Mouse (Mus musculus) liver, embryonic 11.5 days (tissue): Measurements from ENCODE around the gene Ost4. TPM values are rescaled to one million over a fixed set of nuclear protein-coding genes. Genes with fewer than 3 reads are reported as not detected.
A peak's percentile ranks its signal among the peaks of the same experiment; 100 is the strongest.

Experiments
- ATAC-seq: fragments of 200-750 bp; cut with Nextera tagmentation; replicated peaks from 2 replicates; pipeline ENCODE4 v1.8.0; 2017; ENCODE audit warnings: moderate number of reproducible peaks, mild to moderate bottlenecking, moderate TSS enrichment, moderate library complexity; ENCODE audit not compliant: low FRiP score
- DNase-seq: peaks from one replicate; pipeline ENCODE4 v3.0.0-alpha.2; 2017; ENCODE audit warnings: low spot score
- H3K27ac ChIP-seq: fragments of 300-500 bp; sonication (generic); 2 replicates; pipeline ENCODE4 v1.5.1; 2014; ENCODE audit warnings: mild to moderate bottlenecking, low read depth, low read length, control low read depth
- H3K27me3 ChIP-seq: fragments of 300-500 bp; sonication (generic); replicated peaks from 2 replicates; pipeline ENCODE4 v1.6.1; 2014; ENCODE audit warnings: low read length, mixed read lengths; ENCODE audit not compliant: control insufficient read depth, insufficient read depth
- H3K36me3 ChIP-seq: fragments of 300-500 bp; sonication (generic); 2 replicates; pipeline ENCODE4 v1.6.1; 2014; ENCODE audit warnings: mild to moderate bottlenecking, low read length, moderate library complexity, mixed read lengths; ENCODE audit not compliant: control insufficient read depth, insufficient read depth
- H3K4me1 ChIP-seq: fragments of 300-500 bp; sonication (generic); replicated peaks from 2 replicates; pipeline ENCODE4 v1.6.1; 2014; ENCODE audit warnings: low read length, mixed read lengths; ENCODE audit not compliant: control insufficient read depth, insufficient read depth
- H3K4me2 ChIP-seq: fragments of 300-500 bp; sonication (generic); 2 replicates; pipeline ENCODE4 v1.6.1; 2014; ENCODE audit warnings: mild to moderate bottlenecking, control low read depth, moderate library complexity
- H3K4me3 ChIP-seq: fragments of 300-500 bp; sonication (generic); 2 replicates; pipeline ENCODE4 v1.5.1; 2014; ENCODE audit warnings: low read depth, low read length, control low read depth
- H3K9ac ChIP-seq: fragments of 300-500 bp; sonication (generic); 2 replicates; pipeline ENCODE4 v1.6.1; 2014; ENCODE audit warnings: low read depth, low read length, control low read depth
- H3K9me3 ChIP-seq: fragments of 300-500 bp; sonication (generic); 2 replicates; pipeline ENCODE4 v1.6.1; 2016; ENCODE audit warnings: low read length, inconsistent platforms, mixed read lengths; ENCODE audit not compliant: control insufficient read depth
- WGBS: fragments of 180-500 bp; shearing (Covaris S2); extraction: QIAGEN DNeasy Blood & Tissue Kit; methylation state at CpG from one replicate; pipeline ENCODE4 v1.1.7; 2014; 5-methylcytosine and 5-hydroxymethylcytosine counted together
- polyA plus RNA-seq: library from polyadenylated mRNA; unstranded; fragments of >200 nt; fragmentation: Nextera tagmentation; extraction: Ambion mirVana; gene quantifications from 2 replicates; pipeline ENCODE4 v1.2.1, GENCODE M21; 2014

Ost4 gene
- polyA plus RNA-seq, 1 experiment from 2014 or later: 501 TPM

- WGBS: under 1% methylated on average over 31 of the region's 31 CpGs
- H3K9me3 ChIP-seq: no peaks in the 10 kb centered on the region
These were observed 42.2 kb upstream of the Ost4 start for GRCm38 (mm10) chr5:30949654-30950326.

GRCm38 (mm10) chr5:30948620-30949019, 41.0 kb upstream of the Ost4 start:
- WGBS: 72% methylated on average over 5 of the region's 5 CpGs
- Histone ChIP-seq H3K4me1 (peaks cover 14% of the 10 kb centered on the region), H3K27me3 (peaks cover 5% of the 10 kb centered on the region; the same call in 1 of the 2 replicates), H3K4me3 (no peak overlapping the region), H3K9ac (no peak overlapping the region), H3K9me3 (no peaks in the 10 kb centered on the region), H3K4me2 (no peak overlapping the region; the same call in 1 of the 2 replicates), H3K36me3 (peaks cover 9% of the 10 kb centered on the region), H3K27ac (no peak overlapping the region)
- no peak for DNase-seq
- ATAC-seq: no peak

More at GRCm38 (mm10) chr5:30949654-30950326, 42.2 kb upstream of the Ost4 start:
- Histone ChIP-seq H3K36me3 (peaks cover 19% of the 10 kb centered on the region), H3K4me1 (peaks cover 14% of the 10 kb centered on the region), H3K27me3 (peaks cover 5% of the 10 kb centered on the region; the same call in 1 of the 2 replicates), H3K4me2 (peak overlapping the region; percentile 78), H3K9ac (peak overlapping the region; percentile 63), H3K27ac (peak overlapping the region; percentile 6; the same call in 1 of the 2 replicates), H3K4me3 (peak overlapping the region; percentile 62)
- peak; percentile 91 for ATAC-seq
- peak; percentile 92 for DNase-seq

- no peaks in the 10 kb centered on the region for H3K9me3 ChIP-seq
- DNase-seq (peak; percentile 41), ATAC-seq (peak; percentile 51; the same call in 1 of the 2 replicates)
- H3K9ac ChIP-seq: peak within 1 kb of the TSS; percentile 26
- peak within 1 kb of the TSS; percentile 62 for H3K4me2 ChIP-seq
- H3K4me3 ChIP-seq: peak within 1 kb of the TSS; percentile 35
- no peak within 1 kb of the TSS for H3K27ac ChIP-seq
- WGBS: 8% methylated on average over 44 of the region's 44 CpGs
- H3K4me1 ChIP-seq: peaks cover 11% of the 10 kb centered on the region
- no peaks in the 10 kb centered on the region for H3K36me3 ChIP-seq
- peaks cover 5% of the 10 kb centered on the region; the same call in 1 of the 2 replicates for H3K27me3 ChIP-seq
These were observed 37.6 kb upstream of the Ost4 start, which contains the start of gene Cgref1 for GRCm38 (mm10) chr5:30944956-30945781. Cgref1 (minus strand) TSS chr5:30945591.

- H3K27me3 ChIP-seq: peaks cover 5% of the 10 kb centered on the region; the same call in 1 of the 2 replicates
- no peak overlapping the region for H3K9ac ChIP-seq
- no peak overlapping the region for H3K4me2 ChIP-seq
- no peak overlapping the region for H3K4me3 ChIP-seq
- H3K9me3 ChIP-seq: no peaks in the 10 kb centered on the region
- peaks cover 9% of the 10 kb centered on the region for H3K4me1 ChIP-seq
- H3K36me3 ChIP-seq: no peaks in the 10 kb centered on the region
- H3K27ac ChIP-seq: no peak overlapping the region
- 81% methylated on average over 6 of the region's 6 CpGs for WGBS
- no peak for DNase-seq
- ATAC-seq: no peak
These were observed 36.8 kb upstream of the Ost4 start for GRCm38 (mm10) chr5:30944344-30944743.

- DNase-seq: no peak
- no peak overlapping the region for H3K27ac ChIP-seq
- no peaks in the 10 kb centered on the region for H3K9me3 ChIP-seq
- WGBS: 93% methylated on average over 2 of the region's 2 CpGs
- no peak for ATAC-seq
- H3K9ac ChIP-seq: no peak overlapping the region
- no peak overlapping the region for H3K4me3 ChIP-seq
- no peaks in the 10 kb centered on the region for H3K36me3 ChIP-seq
- peaks cover 3% of the 10 kb centered on the region; the same call in 1 of the 2 replicates for H3K4me1 ChIP-seq
- no peak overlapping the region for H3K4me2 ChIP-seq
- peaks cover 5% of the 10 kb centered on the region; the same call in 1 of the 2 replicates for H3K27me3 ChIP-seq
These were observed 35.4 kb upstream of the Ost4 start for GRCm38 (mm10) chr5:30943004-30943403.

- Histone ChIP-seq H3K27ac (no peak overlapping the region), H3K4me3 (no peak overlapping the region), H3K36me3 (no peaks in the 10 kb centered on the region), H3K4me1 (no peaks in the 10 kb centered on the region), H3K9me3 (no peaks in the 10 kb centered on the region), H3K27me3 (no peaks in the 10 kb centered on the region), H3K9ac (no peak overlapping the region), H3K4me2 (no peak overlapping the region)
- DNase-seq: no peak
- ATAC-seq: no peak
- 83% methylated on average over 5 of the region's 5 CpGs for whole genome bisulfite sequencing
These were observed 27.3 kb upstream of the Ost4 start for GRCm38 (mm10) chr5:30934725-30935461.

- Histone ChIP-seq H3K4me2 (no peak overlapping the region), H3K4me1 (no peaks in the 10 kb centered on the region), H3K9ac (no peak overlapping the region), H3K27me3 (no peaks in the 10 kb centered on the region), H3K27ac (no peak overlapping the region), H3K4me3 (no peak overlapping the region), H3K9me3 (no peaks in the 10 kb centered on the region), H3K36me3 (no peaks in the 10 kb centered on the region)
- ATAC-seq (no peak), DNase-seq (no peak)
- 64% methylated on average over 5 of the region's 5 CpGs for WGBS
These were observed 26.1 kb upstream of the Ost4 start for GRCm38 (mm10) chr5:30933705-30934104.

GRCm38 (mm10) chr5:30931378-30931777, 23.8 kb upstream of the Ost4 start:
- no peak for ATAC-seq
- no peak for DNase-seq
- no peak overlapping the region for H3K9ac ChIP-seq
- H3K36me3 ChIP-seq: no peaks in the 10 kb centered on the region
- no peak overlapping the region for H3K27ac ChIP-seq
- H3K4me3 ChIP-seq: no peak overlapping the region
- no peaks in the 10 kb centered on the region for H3K27me3 ChIP-seq
- no peaks in the 10 kb centered on the region for H3K9me3 ChIP-seq
- 83% methylated on average over 4 of the region's 4 CpGs for WGBS
- H3K4me1 ChIP-seq: no peaks in the 10 kb centered on the region
- no peak overlapping the region for H3K4me2 ChIP-seq
